Mouse (Mus musculus) gastrocnemius, adult 2 months (tissue): Measurements from ENCODE around the gene Rfx1. TPM values are rescaled to one million over a fixed set of nuclear protein-coding genes. Genes with fewer than 3 reads are reported as not detected.

Experiments
- DNase-seq: peaks from one replicate; pipeline ENCODE4 v3.0.0; 2022
- H3K27ac ChIP-seq: fragments of 200-600 bp; 2 replicates; pipeline ENCODE4 v1.8.1; 2022; ENCODE audit warnings: mild to moderate bottlenecking
- H3K4me3 ChIP-seq: fragments of 200-600 bp; 2 replicates; pipeline ENCODE4 v1.8.1; 2022; ENCODE audit warnings: mild to moderate bottlenecking, moderate library complexity
- CTCF ChIP-seq: fragments of 200-600 bp; IDR thresholded peaks from 2 replicates; pipeline ENCODE4 v1.8.1; 2022; ENCODE audit warnings: antibody characterized with exemption, mild to moderate bottlenecking, moderate library complexity
- intact Hi-C: fragments of 180-260 bp; cut with DNase I; formaldehyde crosslinking; loops from one replicate; pipeline ENCODE4 v1.15.1; 2025
- total RNA-seq, 2 experiments: library from RNA; stranded (reverse); gene quantifications; 2 replicates each; pipeline ENCODE4 v1.2.3; 2021

Rfx1 gene
- total RNA-seq, 2 experiments from 2014 or later, result 4.4 to 4.7 TPM

DNA sequence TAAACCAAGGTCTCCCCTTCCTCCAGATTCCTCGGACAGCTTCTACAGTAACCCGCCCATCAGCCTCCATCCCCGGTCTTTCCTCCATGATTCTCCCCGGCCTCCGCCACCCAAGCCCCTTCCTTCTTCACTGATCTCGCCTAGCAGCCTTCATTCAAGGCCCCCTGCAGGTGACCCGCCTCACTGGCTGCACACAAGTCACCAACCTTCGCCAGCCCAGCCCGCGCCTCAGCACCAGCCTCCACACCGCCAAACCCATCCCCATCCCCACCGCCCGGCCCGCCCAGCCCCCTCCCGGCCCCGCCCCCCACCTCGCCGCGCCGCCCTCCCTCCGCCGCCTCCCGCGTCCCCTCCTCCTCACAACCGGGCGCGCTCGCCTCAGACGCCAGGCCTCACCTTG is 37.6 kb downstream of the Rfx1 start:
- intact Hi-C loops, result loop anchor here (5.0 kb wide), 1 partner anchor 37 kb away; the partner anchor contains the start of genes Gm10643 and Rfx1
- Histone ChIP-seq H3K4me3 (peak overlapping the region; percentile 82), H3K27ac (peak overlapping the region; percentile 94)
- TF ChIP-seq CTCF, result peak; percentile 37
- no peak for DNase-seq

GRCm38 (mm10) chr8:84104697-84105609 is 38.3 kb downstream of the Rfx1 start, which contains the start of gene Dcaf15:
Dcaf15 (minus strand) TSS chr8:84104768.
- peak; percentile 98 for DNase-seq
- H3K27ac ChIP-seq, result peak within 1 kb of the TSS; percentile 94
- intact Hi-C loops, result loop anchor here (5.0 kb wide), 1 partner anchor 38 kb away; the partner anchor contains the start of genes Gm10643 and Rfx1
- H3K4me3 ChIP-seq, result peak within 1 kb of the TSS; percentile 82
- no peak for TF ChIP-seq CTCF

GRCm38 (mm10) chr8:84105676-84106075 is 39.0 kb downstream of the Rfx1 start:
- TF ChIP-seq CTCF, result no peak
- Histone ChIP-seq H3K27ac (no peak overlapping the region), H3K4me3 (no peak overlapping the region)
- no peak for DNase-seq
- intact Hi-C loops, result no loop called here

GRCm38 (mm10) chr8:84106216-84107040 is 39.8 kb downstream of the Rfx1 start:
- no peak overlapping the region for H3K27ac ChIP-seq
- DNase-seq, result no peak
- intact Hi-C loops, result no loop called here
- no peak overlapping the region for H3K4me3 ChIP-seq
- TF ChIP-seq CTCF, result no peak

DNA sequence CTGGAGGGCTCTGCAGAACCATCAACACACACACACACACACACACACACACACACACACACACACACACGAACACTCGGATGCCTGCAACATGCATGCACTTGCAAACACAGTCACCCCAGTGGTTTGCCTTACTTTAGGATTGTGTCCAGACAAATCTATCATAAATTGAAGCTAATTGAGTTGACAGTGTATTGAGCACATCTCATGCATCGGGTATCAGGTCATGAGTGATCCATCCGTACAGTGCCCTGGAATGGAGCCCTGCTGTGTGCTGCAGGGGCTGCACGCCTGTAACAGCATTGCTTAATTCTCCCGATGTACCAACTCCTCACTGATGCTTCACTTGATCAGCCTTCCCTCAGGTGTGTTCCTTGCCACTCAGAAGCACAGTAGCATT is 49.0 kb downstream of the Rfx1 start:
- intact Hi-C loops, result no loop called here
- H3K4me3 ChIP-seq, result no peak overlapping the region
- DNase-seq, result no peak
- no peak for TF ChIP-seq CTCF
- no peak overlapping the region for H3K27ac ChIP-seq

DNA sequence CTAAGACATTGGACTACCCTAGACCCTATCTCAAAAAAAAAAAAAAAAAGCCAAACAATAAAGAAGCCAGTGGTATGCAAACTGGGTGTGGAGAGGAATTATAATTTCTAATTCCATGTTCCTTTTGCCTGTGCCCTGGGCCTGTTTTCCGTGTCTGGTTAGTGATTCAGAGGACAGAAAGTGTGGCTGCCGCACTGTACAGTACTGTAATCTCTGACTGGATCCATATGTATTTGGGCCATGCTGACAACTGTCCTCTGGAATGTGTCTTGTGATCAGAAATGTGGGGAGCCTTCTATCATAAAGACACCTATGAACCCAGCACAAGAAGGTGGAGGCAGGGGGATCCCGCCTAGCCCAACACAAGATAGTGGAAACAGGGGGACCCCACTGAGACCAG is 55.5 kb downstream of the Rfx1 start:
- Histone ChIP-seq H3K27ac (no peak overlapping the region), H3K4me3 (no peak overlapping the region)
- intact Hi-C loops, result no loop called here
- DNase-seq, result no peak
- TF ChIP-seq CTCF, result no peak

DNA sequence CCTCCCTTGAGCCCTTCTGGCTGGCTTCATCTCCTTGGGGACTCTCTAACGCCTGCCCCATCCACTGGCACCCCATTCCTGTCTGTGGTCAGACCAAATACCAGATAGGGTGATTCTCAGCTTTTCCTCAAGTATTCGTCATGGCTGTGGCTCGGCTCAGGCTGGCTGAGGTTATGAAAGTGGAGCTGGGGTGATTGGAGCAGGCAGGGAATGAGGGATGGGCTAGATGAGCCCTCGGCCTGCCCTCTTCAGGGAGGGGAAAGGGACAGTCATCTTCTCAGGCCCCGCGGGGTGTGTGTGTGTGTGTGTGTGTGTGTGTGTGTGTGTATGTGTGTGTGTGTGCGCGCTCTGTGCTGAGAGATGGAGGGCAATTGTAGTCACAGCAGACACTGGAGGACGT is 59.0 kb downstream of the Rfx1 start, which contains the start of gene Podnl1:
Gene Podnl1 (plus strand): TSS at position 334 of the 400 bp plus-strand sequence.
- intact Hi-C loops, result no loop called here
- TF ChIP-seq CTCF, result no peak
- no peak within 1 kb of the TSS for H3K27ac ChIP-seq
- no peak for DNase-seq
- no peak within 1 kb of the TSS for H3K4me3 ChIP-seq

GRCm38 (mm10) chr8:84126742-84127141 is 60.1 kb downstream of the Rfx1 start:
- Histone ChIP-seq H3K4me3 (no peak overlapping the region), H3K27ac (no peak overlapping the region)
- no peak for DNase-seq
- no peak for TF ChIP-seq CTCF
- intact Hi-C loops, result no loop called here

DNA sequence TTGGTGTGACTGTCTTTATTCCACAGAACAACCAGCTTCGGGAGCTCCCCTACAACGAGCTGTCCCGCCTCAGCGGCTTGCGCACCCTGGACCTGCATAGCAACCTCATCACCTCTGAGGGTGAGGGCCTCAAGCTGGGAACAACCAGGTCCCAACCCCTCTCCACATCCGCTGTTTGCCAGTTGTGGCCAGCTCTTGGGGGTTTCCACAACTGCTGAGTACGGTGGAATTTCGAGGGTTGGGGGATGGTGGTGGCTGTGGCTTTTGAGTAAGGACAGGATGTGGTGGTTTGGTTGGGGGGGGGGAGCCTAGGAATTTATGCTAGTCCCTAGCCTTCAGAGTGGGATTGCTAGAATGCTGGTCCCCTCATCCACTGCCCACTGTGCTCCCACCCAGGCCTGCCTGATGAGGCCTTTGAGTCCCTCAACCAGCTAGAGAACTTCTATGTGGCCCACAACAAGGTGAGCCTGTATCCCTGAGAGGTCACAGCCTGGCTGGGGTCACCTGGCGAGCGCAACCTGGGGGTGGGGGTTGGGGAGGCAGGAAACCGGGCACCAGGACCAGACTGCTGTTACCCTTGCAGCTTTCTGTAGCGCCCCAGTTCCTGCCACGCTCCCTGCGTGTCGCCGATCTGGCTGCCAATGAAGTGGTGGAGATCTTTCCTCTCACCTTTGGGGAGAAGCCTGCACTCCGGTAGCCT is 60.7 kb downstream of the Rfx1 start:
- intact Hi-C loops, result no loop called here
- no peak overlapping the region for H3K4me3 ChIP-seq
- no peak for TF ChIP-seq CTCF
- no peak overlapping the region for H3K27ac ChIP-seq
- DNase-seq, result no peak

GRCm38 (mm10) chr8:84128277-84128676 is 61.6 kb downstream of the Rfx1 start:
- Histone ChIP-seq H3K27ac (no peak overlapping the region), H3K4me3 (no peak overlapping the region)
- no peak for DNase-seq
- intact Hi-C loops, result no loop called here
- TF ChIP-seq CTCF, result no peak

DNA sequence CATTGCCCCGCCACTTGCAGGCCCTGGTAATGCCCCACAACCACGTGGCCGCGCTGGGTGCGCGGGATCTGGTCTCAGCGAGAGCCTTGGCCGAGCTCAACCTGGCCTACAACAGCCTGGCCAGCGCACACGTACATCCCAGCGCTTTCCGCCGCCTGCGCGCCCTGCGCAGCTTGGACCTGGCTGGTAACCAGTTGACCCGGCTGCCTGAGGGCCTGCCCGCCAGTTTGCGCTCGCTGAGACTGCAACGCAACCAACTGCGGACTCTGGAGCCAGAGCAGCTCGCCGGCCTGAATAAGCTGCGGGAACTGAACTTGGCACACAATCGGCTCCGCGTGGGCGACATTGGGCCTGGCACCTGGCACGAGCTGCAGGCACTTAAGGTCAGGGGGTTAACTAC is 64.2 kb downstream of the Rfx1 start:
- peak; percentile 71 for DNase-seq
- H3K27ac ChIP-seq, result no peak overlapping the region; the same call in 1 of the 2 replicates
- no peak for TF ChIP-seq CTCF
- intact Hi-C loops, result no loop called here
- H3K4me3 ChIP-seq, result peak overlapping the region; percentile 24

DNA sequence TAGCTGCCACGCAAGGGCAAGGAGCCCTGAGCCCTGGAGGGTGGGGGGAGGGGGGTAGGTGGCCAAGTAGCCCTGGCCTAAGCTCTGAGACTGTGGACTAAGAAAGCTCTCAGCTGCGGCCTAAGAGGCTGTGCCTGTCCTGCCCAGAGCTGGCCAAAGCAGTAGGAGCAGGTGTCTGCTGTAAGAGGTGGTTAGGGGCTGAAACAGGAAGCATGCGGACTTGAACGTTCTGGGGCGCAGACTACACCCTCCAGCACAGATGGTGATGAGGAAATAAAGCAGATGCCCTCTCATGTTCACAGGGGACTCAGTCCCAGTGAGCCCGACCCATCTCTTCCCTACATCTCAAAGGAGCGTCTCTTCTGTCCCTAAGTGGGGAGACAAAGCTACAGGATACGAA is 65.6 kb downstream of the Rfx1 start:
- no peak overlapping the region for H3K4me3 ChIP-seq
- no peak overlapping the region for H3K27ac ChIP-seq
- TF ChIP-seq CTCF, result no peak
- intact Hi-C loops, result no loop called here
- no peak for DNase-seq
